Mouse (Mus musculus): ENCODE data around the gene Psma1. TPM values are rescaled to one million over a fixed set of nuclear protein-coding genes. Genes with fewer than 3 reads are reported as not detected.

Gene Psma1
- polyA plus RNA-seq (2012; rRNA removed): 181 and 227 TPM in 2 replicates

DNA sequence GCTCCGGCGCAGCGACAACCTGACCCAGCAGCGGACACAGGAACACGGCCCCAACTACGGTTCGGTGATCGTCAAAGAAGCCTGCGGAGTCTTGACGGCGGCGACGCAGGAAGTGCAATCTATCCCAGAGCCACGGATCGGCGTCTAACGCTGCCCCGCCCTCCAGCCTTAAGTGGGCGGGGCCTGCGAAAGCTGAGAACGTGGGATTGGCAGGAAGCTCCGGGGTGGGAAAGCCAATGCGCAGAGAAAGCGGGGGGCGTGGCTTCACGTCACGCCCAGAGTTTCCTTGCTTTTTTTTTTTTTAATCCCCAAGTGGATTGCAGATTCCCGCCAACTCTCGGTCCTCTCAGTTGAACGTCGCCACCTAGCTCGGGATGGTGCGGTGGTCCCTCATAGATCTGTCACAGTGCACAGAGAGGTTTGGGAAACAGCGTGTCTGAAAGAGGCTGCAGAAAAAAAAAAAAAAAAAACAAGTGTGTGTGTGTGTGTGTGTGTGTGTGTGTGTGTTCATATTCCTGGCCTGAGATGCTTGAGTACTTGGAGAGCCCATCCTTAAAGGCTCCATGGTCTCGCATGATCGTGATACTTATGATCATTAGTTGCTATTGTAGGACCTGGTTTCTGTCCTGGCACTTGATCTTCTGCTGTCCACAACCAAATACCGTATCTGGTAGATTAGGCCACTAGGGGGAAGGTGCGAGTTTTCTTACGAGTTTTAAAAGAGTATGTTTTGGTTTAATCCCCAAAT lies at the start of gene Psma1:
Psma1 (minus strand) TSS at position 114 of the 748 bp plus-strand sequence.
- DNase-seq (ENCODE audit: low spot score): peak; percentile 83

GRCm38 (mm10) chr7:114323527-114323926 lies 47.6 kb upstream of the Psma1 start:
- no peak for DNase-seq (ENCODE audit: low spot score)

- DNase-seq (ENCODE audit: low spot score): peak; percentile 25
These were observed 46.9 kb upstream of the Psma1 start for GRCm38 (mm10) chr7:114322531-114323441.

- DNase-seq (ENCODE audit: low spot score): no peak
These were observed 45.9 kb upstream of the Psma1 start for GRCm38 (mm10) chr7:114321694-114322372.

DNA sequence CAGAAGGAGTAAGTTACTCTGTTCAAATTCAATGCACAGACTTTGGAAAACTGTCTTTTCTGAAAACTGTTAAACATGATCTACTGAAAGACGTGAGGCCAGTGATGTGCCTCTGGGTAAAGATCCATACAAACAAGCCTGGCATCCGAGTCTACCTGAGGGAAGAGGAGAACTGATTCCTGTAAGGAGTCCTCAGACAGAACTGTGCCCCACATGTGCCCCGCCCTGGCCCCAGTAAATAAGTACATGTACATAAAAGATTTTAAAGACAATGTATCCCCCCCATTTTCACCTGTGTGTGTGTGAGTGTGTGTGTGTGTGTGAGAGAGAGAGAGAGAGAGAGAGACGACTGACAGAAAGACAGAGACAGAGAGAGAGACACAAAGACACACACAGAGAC lies 42.0 kb upstream of the Psma1 start:
- DNase-seq (ENCODE audit: low spot score): no peak

GRCm38 (mm10) chr7:114317389-114317792 lies 41.5 kb upstream of the Psma1 start:
- no peak for DNase-seq (ENCODE audit: low spot score)

DNA sequence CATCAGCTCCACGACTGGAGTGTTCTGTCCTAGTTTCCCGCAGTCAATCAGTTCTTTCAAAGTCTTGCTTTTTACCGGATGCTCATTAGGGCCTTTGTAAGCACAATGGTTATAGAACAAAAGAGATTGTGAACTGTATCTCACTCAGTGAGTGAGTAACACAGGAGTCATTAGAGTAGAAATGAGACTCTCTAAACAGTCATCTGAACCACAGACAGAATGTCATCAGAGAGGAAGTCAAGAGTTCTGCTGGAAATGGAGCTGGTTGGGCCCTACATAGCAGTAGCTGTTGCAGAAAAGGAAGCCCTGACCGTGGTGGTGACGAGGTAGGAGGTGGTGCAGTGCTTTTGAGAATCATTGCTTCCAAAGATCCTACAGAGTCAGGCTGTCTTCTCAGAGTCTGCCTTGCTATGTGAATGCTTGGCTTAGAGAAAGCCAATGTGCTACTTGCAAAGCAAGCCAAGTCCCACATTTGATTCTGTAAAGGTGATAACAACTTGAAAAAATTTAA lies 40.5 kb upstream of the Psma1 start:
- DNase-seq (ENCODE audit: low spot score): no peak

DNA sequence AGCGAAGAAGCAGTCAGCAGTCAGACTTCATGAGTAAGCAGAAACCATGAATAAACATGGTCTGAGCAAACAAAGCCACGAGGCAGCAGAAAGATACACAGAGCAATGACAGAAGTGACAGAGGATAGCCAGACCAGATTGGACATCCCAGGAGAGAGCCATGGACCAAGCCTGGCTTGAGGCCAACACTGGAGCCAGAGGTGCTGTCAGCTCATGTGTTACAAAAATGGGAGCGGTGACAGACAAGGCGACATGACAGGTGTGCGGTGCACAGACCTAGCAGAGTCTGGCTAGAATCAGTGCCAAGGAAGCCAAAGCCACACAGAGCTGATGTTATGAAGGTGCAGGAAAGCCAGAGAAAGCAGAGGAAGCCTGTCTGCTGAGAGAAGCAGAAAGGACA lies 35.3 kb upstream of the Psma1 start:
- DNase-seq (ENCODE audit: low spot score): no peak

DNA sequence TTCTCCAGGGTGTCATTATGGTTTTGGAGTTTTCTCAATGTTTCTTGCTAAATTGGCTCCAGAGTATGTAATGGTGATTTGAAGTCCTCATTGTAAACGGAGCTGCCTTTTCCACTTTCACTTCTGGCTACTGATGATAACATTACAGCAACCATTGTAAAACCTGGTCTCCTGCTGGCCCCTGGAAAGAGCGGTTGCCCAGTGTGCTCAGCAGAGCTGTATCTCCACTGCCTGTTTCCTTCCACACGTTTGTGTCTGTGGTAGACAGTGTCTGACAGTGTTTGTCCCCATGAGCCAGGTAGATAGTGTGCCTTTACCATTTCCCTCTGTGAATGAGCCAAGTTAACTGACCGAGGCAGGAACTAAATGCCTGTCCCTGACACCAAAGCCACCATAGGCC lies 33.1 kb upstream of the Psma1 start:
- no peak for DNase-seq (ENCODE audit: low spot score)

DNA sequence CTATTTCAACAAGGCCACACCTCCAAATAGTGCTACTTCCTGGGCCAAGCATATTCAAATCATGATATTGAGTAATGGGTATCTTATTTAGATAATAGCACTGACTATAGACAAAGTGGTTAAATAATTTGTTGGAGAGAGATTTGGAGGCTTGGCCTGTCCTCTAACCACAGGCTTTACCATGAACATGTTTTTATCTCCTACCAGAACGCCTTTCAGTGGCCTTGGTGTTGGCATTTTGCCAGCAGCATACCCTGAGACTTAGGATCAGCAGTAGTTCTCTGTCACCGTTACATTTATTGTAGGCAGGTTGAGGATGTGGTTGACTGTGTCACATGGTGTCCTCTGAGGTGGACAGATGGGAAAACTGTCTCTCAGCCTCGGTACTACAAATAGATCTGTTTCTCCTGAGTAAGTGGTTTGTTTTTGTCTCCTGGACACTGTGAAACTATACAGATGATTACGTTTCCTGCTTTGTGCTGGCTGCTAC lies 25.4 kb upstream of the Psma1 start:
- DNase-seq (ENCODE audit: low spot score): no peak

GRCm38 (mm10) chr7:114300782-114301181 lies 24.9 kb upstream of the Psma1 start:
- DNase-seq (ENCODE audit: low spot score): no peak

GRCm38 (mm10) chr7:114299247-114299646 lies 23.3 kb upstream of the Psma1 start:
- no peak for DNase-seq (ENCODE audit: low spot score)

- DNase-seq (ENCODE audit: low spot score): no peak
These were observed 18.8 kb upstream of the Psma1 start for GRCm38 (mm10) chr7:114294698-114295097.

GRCm38 (mm10) chr7:114293903-114294302 lies 18.0 kb upstream of the Psma1 start:
- DNase-seq (ENCODE audit: low spot score): no peak

- DNase-seq (ENCODE audit: low spot score): peak; percentile 54
These were observed 16.6 kb upstream of the Psma1 start for GRCm38 (mm10) chr7:114292501-114292971.

- DNase-seq (ENCODE audit: low spot score): no peak
These were observed 15.8 kb upstream of the Psma1 start for GRCm38 (mm10) chr7:114291461-114292335.

GRCm38 (mm10) chr7:114290078-114290506 lies 14.2 kb upstream of the Psma1 start:
- DNase-seq (ENCODE audit: low spot score): no peak

GRCm38 (mm10) chr7:114284296-114284910 lies 8.5 kb upstream of the Psma1 start:
- no peak for DNase-seq (ENCODE audit: low spot score)

GRCm38 (mm10) chr7:114283006-114283405 lies 7.1 kb upstream of the Psma1 start:
- no peak for DNase-seq (ENCODE audit: low spot score)

GRCm38 (mm10) chr7:114281671-114282070 lies 5.8 kb upstream of the Psma1 start:
- DNase-seq (ENCODE audit: low spot score): no peak

All from urinary bladder, adult 2 months (tissue).